ENCODE assay signal across 25 mouse cellular contexts in genomic region chr16:45034401-45034800, GRCm38 (mm10). TPM values are rescaled to one million over a fixed set of nuclear protein-coding genes. Genes with fewer than 3 reads are reported as not detected.
DNase-seq lines count a peak whose midpoint lies in the region; ATAC-seq lines count a peak whose summit lies in the region.
"Had no signal": no experiment of that assay in that cellular context is flagged by ENCODE, and none has a peak within 500 bp of the region (broad histone marks: within the 10 kb centered on the region; RNA-seq: fewer than 3 reads in every experiment).

No protein-coding gene starts in this region.

- H3K27me3 ChIP-seq in forebrain, embryonic 13.5 days = no peaks in the 10 kb centered on the region
- H3K27me3 ChIP-seq in forebrain, embryonic 11.5 days (ENCODE audit: control insufficient read depth, insufficient read depth, low read length) = no peaks in the 10 kb centered on the region
- H3K27me3 ChIP-seq in heart, embryonic 12.5 days (replicated peaks) = no peaks in the 10 kb centered on the region
- no peaks in the 10 kb centered on the region for H3K27me3 ChIP-seq in heart, embryonic 15.5 days
- H3K27me3 ChIP-seq: intestine, embryonic 15.5 days; limb, embryonic 12.5 days had no signal

- no peaks in the 10 kb centered on the region for H3K36me3 ChIP-seq in forebrain, embryonic 13.5 days (ENCODE audit: poor library complexity, severe bottlenecking)
- H3K36me3 ChIP-seq in forebrain, embryonic 11.5 days (ENCODE audit: control insufficient read depth, insufficient read depth, low read length) = no peaks in the 10 kb centered on the region
- no peaks in the 10 kb centered on the region for H3K36me3 ChIP-seq in heart, embryonic 12.5 days
- no peaks in the 10 kb centered on the region for H3K36me3 ChIP-seq in heart, embryonic 15.5 days
- H3K36me3 ChIP-seq: intestine, embryonic 15.5 days; limb, embryonic 12.5 days had no signal

- no peak for DNase-seq in forebrain, embryonic 11.5 days (ENCODE audit: low spot score)
- peak; percentile 35 for DNase-seq in heart, adult 8-10 months (ENCODE audit: low spot score)
- DNase-seq in T-cell, adult 2 months (ENCODE audit: low spot score) = no peak
- no peak for DNase-seq in kidney, adult 8-10 months
- no peak for DNase-seq in urinary bladder, adult 2 months (ENCODE audit: low spot score)
- DNase-seq: adrenal gland, postnatal 14 days; cerebellum, adult 8-10 months; cerebellum, postnatal 36 days; kidney, adult 9 months; kidney, postnatal 25 days; liver, postnatal 0 days; thymus, adult 2 months had no signal

- H3K4me1 ChIP-seq in forebrain, embryonic 13.5 days = no peaks in the 10 kb centered on the region
- H3K4me1 ChIP-seq in forebrain, embryonic 11.5 days (replicated peaks; ENCODE audit: control insufficient read depth, insufficient read depth, low read length) = no peaks in the 10 kb centered on the region
- no peaks in the 10 kb centered on the region for H3K4me1 ChIP-seq in heart, embryonic 12.5 days (replicated peaks)
- H3K4me1 ChIP-seq in heart, embryonic 15.5 days (replicated peaks) = no peaks in the 10 kb centered on the region
- H3K4me1 ChIP-seq: intestine, embryonic 15.5 days; limb, embryonic 12.5 days had no signal

- no peaks in the 10 kb centered on the region for H3K9me3 ChIP-seq in forebrain, embryonic 13.5 days (replicated peaks)
- H3K9me3 ChIP-seq in forebrain, embryonic 11.5 days (ENCODE audit: control insufficient read depth, low read length) = no peaks in the 10 kb centered on the region
- no peaks in the 10 kb centered on the region for H3K9me3 ChIP-seq in heart, embryonic 12.5 days (replicated peaks)
- H3K9me3 ChIP-seq in heart, embryonic 15.5 days (replicated peaks) = no peaks in the 10 kb centered on the region
- H3K9me3 ChIP-seq: intestine, embryonic 15.5 days; limb, embryonic 12.5 days had no signal

- no peak overlapping the region for H3K9ac ChIP-seq in forebrain, embryonic 13.5 days
- H3K9ac ChIP-seq in forebrain, embryonic 11.5 days (ENCODE audit: low read length) = no peak overlapping the region
- H3K9ac ChIP-seq in heart, embryonic 12.5 days = no peak overlapping the region
- no peak overlapping the region for H3K9ac ChIP-seq in heart, embryonic 15.5 days
- H3K9ac ChIP-seq: intestine, embryonic 15.5 days; limb, embryonic 12.5 days; liver, postnatal 0 days had no signal

- 63% methylated on average over 1 of the region's 1 CpGs for WGBS in forebrain, embryonic 13.5 days
- 86% methylated on average over 1 of the region's 1 CpGs for WGBS in forebrain, embryonic 11.5 days
- WGBS in heart, embryonic 12.5 days = 64% methylated on average over 1 of the region's 1 CpGs
- WGBS in heart, embryonic 15.5 days = 73% methylated on average over 1 of the region's 1 CpGs

- no peak overlapping the region for H3K4me2 ChIP-seq in forebrain, embryonic 13.5 days
- H3K4me2 ChIP-seq in forebrain, embryonic 11.5 days (ENCODE audit: low read depth, low read length, severe bottlenecking) = no peak overlapping the region
- H3K4me2 ChIP-seq in heart, embryonic 12.5 days = no peak overlapping the region
- no peak overlapping the region for H3K4me2 ChIP-seq in heart, embryonic 15.5 days
- H3K4me2 ChIP-seq: intestine, embryonic 15.5 days; limb, embryonic 12.5 days; liver, embryonic 11.5 days had no signal

- H3K4me3 ChIP-seq in forebrain, embryonic 13.5 days = no peak overlapping the region
- no peak overlapping the region for H3K4me3 ChIP-seq in forebrain, embryonic 11.5 days (ENCODE audit: low read depth, low read length)
- no peak overlapping the region for H3K4me3 ChIP-seq in heart, embryonic 12.5 days
- no peak overlapping the region for H3K4me3 ChIP-seq in heart, embryonic 15.5 days
- H3K4me3 ChIP-seq: intestine, embryonic 15.5 days; layer of hippocampus, adult 2 months; limb, embryonic 12.5 days; myocyte had no signal

- no peak overlapping the region for H3K27ac ChIP-seq in forebrain, embryonic 13.5 days
- no peak overlapping the region for H3K27ac ChIP-seq in forebrain, embryonic 11.5 days (ENCODE audit: low read depth, low read length)
- H3K27ac ChIP-seq in heart, embryonic 12.5 days (ENCODE audit: poor library complexity, severe bottlenecking) = no peak overlapping the region
- H3K27ac ChIP-seq in heart, embryonic 15.5 days = no peak overlapping the region
- H3K27ac ChIP-seq: intestine, embryonic 15.5 days; layer of hippocampus, adult 2 months; limb, embryonic 12.5 days; macrophage had no signal

- 0 out of 2 replicates have a peak, but pooled peaks have one; percentile 36 for ATAC-seq in forebrain, embryonic 13.5 days
- no peak for ATAC-seq in forebrain, embryonic 11.5 days (replicated peaks; ENCODE audit: low FRiP score)
- ATAC-seq in heart, embryonic 12.5 days (ENCODE audit: insufficient number of reproducible peaks, low FRiP score) = no peak
- 0 out of 2 replicates have a peak, but pooled peaks have one; percentile 31 for ATAC-seq in heart, embryonic 15.5 days (replicated peaks; ENCODE audit: insufficient number of reproducible peaks, insufficient read depth, low FRiP score, low read depth)
- ATAC-seq: hindbrain, embryonic 16.5 days; intestine, embryonic 15.5 days; liver, postnatal 0 days; lung, postnatal 0 days; midbrain, embryonic 16.5 days had no signal

RNA-seq across cellular contexts. Expression of gene Ccdc80, which starts 58.8 kb away (rescaled TPM):
- 6.6 and 7.3 TPM in 2 replicates for polyA plus RNA-seq in forebrain, embryonic 13.5 days (2015; fragmentation: Nextera tagmentation; extraction: Ambion mirVana)
- 18.6 and 20.7 TPM in 2 replicates for polyA plus RNA-seq in forebrain, embryonic 11.5 days (2014; fragmentation: Nextera tagmentation; extraction: Ambion mirVana)
- 10 to 100 TPM; 41.6 to 54.5 (median 48.7) TPM for total RNA-seq in heart, adult 8-10 months (2022)
- polyA plus RNA-seq in heart, embryonic 12.5 days (2016; fragmentation: Nextera tagmentation; extraction: Ambion mirVana) = 102 TPM in 2 replicates
- 110 and 113 TPM in 2 replicates for polyA plus RNA-seq in heart, embryonic 15.5 days (2015; fragmentation: Nextera tagmentation; extraction: Ambion mirVana)
- 86.9 and 104 TPM in 2 replicates for polyA plus RNA-seq in urinary bladder, adult 2 months (2012; rRNA removed)
- total RNA-seq: hematopoietic stem cell, adult 5-6 weeks had no signal

Comparison
In these comparisons a context has a peak if more than half of its experiments do, and no peak if none do; other contexts are left out.
1. ATAC-seq: peak in forebrain, embryonic 13.5 days (single experiment) and heart, embryonic 15.5 days (single experiment); none in forebrain, embryonic 11.5 days (single experiment) and heart, embryonic 12.5 days (single experiment).